Mouse (Mus musculus) cerebellum, postnatal 36 days (tissue): ENCODE results near the gene Auts2.

Experiments
- DNase-seq, 2 experiments: peaks; one replicate each; pipeline ENCODE4 v3.0.0; 2021 to 2022; ENCODE audit warnings: mixed read lengths in 2 of 2

Gene Auts2

DNA sequence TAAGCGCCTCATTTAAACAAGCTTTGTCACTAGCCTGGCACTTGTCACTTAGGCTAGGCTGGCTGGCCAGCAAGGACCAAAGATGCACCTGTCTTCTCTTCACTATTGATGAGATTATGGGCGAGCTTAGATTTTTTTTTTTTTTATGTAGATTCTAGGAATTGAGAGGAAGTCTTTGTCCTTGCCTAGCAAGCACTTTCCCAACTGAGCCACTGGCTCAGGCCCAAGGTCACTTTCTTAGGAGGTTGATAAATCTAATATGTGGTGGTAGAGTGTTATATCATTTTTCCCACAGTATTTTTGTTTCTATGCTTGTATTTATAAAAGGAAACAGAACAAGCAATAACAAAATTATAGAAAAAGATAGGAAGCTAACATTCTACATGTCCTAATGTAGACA is 571.2 kb downstream of the Auts2 start:
- no peak for DNase-seq

DNA sequence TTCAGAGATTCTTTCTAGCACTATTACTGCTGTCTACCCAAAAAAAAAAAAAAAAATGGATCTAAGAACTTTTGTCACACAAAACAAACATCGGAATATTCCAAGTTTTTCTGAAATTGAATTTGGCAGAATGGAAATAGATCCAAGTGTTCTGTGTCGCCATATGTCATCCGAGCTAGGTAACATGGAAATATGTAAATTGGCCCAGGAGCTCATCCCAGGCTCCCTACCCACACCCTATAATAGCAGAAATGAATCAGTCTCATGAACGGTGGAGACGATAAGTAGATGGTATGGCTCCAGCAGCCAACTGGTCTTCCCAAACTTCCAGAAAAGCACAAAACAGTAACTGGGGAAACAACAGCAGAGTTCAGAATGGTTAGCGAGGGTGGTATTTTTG is 577.6 kb downstream of the Auts2 start:
- no peak for DNase-seq

DNA sequence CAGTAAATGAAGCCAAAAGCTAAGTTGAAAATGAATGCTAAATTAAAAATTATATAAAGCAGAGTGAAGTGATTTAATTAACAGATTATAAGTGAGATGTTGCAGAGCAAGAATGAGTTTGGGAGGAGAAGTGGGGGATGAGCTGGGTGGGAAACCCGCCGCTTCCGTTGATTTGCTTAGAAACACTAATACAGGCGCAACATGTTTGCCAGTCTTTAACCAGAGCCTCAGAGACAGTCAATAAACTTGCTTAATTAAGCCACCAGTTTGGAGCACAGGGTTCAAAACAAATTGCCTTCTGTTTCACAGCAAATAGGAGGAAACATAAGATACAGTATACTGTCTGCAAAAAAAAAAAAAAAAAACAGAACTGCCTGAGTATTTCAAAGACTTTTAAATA is 579.6 kb downstream of the Auts2 start:
- no peak for DNase-seq

DNA sequence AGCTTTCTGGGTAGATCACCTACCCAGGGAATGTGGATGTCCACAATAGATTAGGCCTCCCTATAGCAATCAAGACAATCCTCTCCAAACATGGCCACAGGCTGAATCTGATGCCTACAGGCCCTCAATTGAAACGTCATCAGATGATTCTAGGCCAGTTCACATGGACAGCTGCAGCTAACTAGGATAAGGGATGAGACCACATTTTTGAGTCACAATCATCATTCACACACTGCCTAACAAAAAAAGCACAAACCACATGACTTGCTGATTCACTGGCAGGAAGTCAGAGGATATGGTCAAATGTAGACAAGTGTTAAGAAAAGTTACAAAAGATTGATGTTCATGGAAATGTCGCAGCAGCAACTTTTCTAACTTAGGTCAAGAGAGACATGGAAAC is 581.3 kb downstream of the Auts2 start:
- no peak for DNase-seq

DNA sequence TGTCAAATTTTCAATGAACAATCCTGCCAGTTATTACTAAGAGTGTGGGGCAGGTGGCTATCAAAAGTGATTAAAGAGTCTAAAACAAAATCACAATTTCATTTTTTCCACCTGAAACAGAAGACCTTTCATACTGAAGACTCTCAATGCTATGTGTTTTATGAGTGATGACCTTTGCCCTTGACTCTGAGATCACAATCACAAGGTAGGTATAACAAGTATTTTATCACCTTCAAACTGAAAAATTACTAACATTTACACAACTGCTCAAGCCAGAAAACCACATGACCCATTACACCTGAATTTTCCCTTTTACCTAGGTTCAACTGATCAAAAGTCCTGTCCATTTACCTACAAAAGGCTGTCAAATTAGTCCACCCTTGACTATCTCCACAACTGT is 582.7 kb downstream of the Auts2 start:
- DNase-seq: no peak

DNA sequence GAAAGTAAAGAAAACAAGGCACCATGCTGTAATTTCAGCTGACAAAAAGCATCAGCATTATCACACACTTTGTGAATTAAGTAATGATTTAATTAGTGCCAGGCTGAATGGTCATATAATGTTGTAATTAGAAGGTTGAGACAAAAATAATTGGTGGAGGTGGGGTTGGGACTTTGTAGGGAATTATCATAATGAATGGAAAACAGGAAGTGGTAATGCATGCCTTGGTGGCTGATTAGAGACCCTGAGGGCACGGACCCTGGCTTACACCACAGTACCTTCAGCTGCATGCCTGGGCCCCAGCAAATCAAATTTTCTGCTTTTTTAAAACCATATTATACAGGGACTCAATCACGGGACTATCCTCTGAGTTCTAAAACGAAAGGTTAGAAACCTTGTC is 586.1 kb downstream of the Auts2 start:
- no peak for DNase-seq

DNA sequence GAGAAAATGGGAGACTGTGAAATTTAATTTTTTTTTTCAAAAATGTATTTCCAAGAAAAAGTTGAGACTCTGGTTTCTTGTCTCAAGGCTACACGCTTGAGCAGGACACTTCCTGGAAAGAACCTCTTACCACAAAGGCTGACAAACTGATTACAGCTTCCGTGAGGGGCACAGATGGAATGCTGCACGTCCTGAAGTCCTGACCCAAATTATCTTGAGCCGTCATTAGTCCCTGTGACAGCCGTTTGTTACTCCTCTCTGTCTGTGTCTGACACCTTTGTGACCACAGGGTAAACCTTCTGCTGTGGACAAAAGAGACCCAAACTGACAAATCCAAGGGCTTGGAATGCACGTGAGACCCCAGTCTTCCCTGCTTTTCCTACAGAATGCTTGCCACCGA is 587.1 kb downstream of the Auts2 start:
- DNase-seq: no peak

DNA sequence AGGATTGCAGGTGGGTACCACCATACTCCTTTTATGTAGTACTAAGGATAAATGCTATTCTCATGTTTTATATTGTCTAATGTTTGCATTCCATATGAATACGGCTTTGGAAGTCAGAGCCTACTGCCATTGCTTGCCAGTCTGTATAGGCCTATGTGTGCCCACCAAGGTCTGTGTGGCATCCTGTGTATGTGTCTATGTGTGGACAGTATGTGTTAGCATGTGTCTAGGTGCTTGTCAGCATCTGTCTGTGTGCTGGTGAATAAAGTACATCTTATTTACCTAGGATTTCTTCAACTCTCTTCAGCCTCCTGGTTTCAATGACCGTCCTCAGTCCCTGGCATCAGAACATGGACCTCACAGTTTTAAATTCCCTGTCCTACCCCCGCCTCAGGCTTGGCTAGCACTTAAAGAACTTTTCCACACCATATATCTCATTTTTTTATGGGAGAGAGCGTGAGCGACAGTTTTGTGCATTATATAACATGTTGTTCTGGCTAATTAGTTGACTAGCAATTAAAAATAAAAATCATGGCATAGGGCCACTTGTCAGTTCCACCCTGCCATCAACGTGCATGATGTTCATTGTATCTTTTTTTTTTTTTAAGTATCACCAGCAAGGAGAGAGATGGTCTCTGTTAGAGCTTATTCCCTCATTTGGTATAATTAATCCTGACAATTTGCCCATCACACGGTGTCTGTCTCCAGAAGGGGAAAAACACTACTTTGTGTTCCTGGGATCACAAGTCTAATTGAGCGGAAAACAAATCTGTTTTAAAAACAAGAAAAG is 587.7 kb downstream of the Auts2 start:
- no peak for DNase-seq

DNA sequence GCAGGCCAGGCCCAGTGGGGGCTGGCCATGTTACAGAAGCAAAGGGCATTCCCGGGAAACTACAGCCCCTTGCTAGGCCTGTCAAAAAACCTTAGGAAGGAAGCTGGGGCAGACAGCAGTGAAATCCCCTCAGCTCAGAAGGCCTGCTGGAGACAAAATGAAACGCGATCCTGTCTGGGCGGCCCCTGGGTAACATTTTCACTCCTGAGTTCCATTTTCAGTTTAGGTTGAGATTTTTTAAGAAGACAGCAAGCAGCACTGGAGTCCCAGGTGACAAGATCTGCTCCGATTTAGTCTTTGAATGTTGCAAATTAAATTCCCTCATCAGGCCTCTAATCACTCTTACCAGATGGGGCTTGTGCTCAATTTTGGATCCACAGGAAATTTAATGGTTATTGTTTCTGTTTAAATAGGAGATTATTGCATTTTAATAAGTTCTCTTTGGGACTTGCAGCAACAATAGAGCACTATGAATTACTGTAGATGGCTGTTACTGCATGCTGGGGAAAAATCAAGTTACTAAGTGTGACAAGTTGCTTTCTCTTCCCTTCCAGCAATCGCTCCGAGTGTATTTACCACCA is 594.5 kb downstream of the Auts2 start:
- no peak for DNase-seq

DNA sequence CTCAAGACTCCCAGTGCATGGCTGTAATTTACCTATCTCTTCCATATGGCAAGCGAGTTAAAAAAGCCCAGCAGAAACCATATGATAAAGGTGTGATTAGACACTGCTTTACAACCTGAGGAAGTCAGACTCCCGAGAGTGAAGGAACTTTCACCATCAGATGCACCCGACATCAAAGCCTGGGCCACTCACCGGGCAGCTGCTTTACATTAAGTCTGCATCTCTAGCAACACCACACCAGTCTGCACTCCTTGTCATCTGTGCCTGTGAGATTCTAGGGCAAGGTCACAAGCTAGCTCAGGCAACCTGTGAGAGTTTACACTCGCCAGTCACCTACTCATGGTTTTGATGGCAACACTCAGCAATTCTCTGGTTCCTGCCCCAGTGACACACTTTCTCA is 596.3 kb downstream of the Auts2 start:
- no peak for DNase-seq

DNA sequence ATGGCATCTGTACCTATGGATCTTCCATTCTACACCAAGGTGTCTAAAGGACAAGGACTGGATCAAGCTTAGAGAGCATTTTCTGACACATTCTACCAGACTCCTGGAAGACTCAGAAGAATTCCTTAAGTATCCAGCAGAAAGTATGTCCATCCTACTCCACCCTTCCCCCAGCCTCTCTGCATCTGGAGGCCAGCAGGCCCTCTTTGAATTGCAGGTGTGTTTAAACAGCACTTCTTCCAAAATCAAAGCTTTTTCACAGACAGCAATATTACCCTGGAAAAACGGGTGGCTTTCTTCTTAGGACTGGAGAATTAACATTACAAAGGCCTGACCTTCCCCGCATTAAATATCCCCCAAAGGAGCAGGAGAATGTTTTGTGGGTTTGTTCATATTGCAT is 598.4 kb downstream of the Auts2 start:
- DNase-seq: no peak

DNA sequence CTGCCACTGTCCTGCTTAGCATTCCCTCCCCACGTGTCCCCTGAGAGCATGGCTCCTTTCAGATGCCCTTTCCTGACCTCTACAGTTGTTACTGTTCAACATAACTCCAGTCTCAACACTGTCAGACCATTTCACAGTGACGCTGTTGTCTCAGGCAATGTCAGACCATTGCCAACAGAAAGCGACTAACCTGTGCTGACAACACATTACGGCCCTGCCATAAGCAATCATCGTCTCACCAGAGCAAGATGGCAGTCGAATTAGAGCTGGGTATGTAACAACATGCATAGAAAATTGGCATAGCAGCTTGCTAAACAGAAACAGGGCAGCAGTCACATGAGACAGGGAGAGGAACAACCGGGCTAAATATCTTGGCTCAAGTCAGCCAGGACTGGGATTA is 614.4 kb downstream of the Auts2 start:
- DNase-seq: no peak

DNA sequence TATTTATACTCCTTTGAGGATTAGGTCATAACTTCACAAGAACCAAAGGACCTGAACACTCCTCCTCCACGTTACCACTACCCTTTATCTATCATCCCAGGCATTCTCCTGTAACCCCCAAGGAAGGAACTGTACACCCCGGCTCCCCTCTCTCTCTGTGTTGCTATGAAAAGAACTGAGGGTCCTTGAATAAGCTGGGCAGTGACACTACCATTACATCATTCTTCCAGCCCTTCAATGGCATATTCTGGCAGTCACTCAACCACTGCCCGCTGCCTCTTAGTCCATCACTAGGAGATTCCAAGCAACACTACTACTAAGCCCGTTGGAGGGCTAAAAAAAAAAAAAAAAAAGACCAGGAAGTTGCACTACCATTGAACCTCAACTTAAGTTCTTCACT is 620.4 kb downstream of the Auts2 start:
- no peak for DNase-seq

DNA sequence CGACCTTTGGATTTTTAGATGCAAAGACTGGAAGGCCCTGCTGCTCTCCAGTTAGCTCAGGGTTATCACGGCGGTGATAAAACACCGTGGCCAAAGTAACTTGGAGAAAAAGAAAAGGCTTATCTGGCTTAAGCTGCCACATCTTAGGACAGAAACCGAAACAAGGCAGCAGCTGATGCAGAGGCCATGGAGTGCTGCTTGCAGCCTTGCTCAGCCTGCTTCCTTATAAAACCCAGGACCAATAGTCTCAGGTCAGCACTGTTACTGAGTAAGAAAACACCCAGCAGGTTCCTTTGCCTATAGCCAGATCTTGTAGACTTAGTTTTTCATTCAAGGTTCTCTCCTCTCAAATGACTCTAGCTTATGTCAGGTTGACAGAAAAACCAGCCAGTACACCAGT is 621.0 kb downstream of the Auts2 start:
- no peak for DNase-seq

DNA sequence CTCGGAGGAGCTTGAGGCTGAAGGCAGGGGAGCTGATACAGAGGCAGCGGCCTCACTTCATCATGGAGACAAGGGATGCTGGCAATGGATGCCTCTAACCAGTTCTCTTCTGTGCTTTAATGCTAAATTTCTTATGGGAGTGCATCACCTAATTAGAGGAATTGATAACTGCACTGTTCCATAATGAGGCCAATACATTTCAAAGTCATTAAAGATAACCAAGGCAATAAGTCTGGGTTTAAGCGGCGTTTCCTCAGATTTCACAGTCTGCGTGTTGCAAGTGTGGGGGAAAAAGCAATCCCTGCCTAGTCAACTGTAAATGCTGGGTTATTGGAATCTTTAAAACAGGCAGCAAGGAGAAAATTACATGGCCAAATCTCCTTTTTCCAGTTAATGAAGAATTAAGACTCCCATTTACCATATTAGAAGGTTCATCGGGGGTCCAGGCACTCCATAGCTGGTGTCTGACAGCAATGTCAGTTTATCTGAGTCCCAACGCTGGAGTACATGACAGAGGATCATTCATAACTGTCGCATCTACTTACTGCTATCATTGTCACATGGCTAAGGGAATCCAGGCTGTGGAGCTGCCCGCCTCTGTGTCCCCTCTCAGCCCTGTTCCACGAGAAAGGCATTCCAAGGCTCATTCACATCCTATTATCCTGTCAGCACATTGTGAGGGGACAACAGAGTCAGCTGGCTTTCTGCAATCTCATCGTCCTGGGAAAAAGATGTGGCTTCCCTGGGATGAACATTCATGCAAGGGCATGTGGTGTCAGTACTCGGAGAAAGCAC is 623.0 kb downstream of the Auts2 start:
- no peak for DNase-seq

DNA sequence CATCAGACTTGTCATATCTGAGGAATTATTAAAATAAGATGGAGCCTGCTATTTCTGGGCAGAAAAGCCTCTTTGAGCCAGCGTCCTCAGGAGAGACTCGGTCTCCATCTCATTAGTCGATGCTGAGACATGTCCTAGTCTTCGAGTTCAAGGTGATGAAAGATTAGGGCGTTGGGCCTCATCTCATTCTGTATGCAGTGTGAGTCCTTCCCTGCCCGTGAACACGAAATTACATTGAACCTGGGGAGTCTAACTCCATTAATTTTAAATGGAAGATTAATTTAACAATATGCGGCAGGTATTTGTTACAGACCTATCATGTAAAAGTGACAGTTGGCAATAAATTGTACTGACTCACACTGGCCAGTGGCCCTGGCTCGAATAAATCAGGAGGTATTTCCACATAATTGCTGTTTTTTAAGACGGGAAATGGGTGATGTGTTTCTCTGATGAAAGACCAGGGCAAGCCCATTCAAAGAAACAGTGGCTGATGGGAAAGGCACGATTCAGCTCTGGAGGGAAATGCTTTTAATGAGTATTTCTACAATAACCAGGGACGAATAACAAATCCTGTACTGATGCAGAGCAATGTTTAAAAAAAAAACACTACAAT is 626.2 kb downstream of the Auts2 start:
- no peak for DNase-seq

DNA sequence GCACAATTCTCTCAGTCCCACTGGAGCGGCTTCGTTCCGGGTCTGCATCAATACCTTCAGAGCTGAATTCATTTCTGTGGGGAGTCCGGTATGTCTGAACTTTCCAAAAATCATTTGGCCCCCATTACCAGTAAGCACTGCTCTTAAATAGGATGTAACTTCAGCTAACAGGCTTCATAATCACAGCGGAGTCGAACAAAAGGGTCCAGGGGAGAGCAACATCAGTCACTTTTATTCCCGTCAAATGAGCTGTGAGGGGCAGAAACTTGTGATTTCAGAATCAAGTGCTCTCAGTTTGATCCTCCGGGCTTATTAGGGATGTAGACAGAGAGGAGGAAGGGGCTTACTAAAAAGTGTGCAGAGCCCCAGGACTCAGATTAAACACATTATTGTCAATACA is 629.6 kb downstream of the Auts2 start:
- no peak for DNase-seq

DNA sequence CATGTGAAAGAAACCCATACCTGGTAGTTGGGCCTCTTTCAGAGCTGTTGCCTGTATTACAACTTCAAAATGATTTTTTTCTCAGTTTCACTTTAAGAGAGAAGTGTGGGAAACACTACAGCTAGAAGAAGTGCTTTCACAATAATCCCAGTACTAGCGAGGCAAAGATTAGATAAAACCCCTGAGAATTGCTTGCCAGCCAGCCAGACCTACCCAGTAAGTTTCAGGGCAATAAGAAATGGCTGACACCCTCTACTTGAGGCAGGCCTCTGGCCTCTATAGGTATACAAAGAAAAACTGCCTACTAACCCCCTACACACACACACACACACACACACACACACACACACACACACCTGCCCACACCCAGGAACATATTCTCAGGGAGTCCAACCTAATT is 630.2 kb downstream of the Auts2 start:
- DNase-seq: no peak

DNA sequence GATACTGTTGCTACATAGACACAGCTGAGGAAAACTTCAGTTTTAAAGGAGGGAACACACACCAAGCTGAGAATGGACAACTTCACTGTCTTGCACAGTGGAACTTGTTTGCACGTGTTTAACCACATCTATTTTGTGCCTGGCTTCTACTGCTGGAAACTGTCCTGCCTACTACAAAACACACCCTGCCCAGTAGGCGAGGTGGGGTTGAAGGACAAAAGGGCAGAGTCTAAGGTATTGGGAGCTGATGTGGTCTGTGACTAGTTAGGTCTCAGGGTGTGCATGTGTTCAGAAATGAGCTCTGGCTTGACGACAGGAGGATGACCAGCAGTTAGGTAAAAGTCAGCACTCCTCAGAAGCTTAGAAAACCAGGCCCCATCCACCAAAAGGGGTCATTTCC is 636.8 kb downstream of the Auts2 start:
- no peak for DNase-seq

DNA sequence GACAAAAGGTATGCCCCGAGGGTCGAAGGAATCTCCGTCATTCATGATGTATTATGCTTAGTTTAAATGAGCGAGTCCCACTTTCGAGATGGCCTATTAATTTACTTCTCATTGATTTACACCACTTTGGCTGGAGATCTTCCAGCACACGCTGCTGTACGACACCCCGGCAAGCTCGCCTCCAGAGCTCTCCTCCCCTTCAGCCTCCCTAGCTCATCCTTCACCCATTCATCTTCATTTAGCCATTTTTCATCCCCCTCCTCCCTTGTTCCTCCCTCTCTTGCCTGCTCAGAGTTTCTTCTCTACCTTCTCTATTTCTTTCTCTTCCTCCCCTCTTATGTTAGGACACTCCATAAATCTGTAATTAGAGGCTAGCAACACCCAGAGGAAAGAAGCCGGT is 638.7 kb downstream of the Auts2 start:
- no peak for DNase-seq

DNA sequence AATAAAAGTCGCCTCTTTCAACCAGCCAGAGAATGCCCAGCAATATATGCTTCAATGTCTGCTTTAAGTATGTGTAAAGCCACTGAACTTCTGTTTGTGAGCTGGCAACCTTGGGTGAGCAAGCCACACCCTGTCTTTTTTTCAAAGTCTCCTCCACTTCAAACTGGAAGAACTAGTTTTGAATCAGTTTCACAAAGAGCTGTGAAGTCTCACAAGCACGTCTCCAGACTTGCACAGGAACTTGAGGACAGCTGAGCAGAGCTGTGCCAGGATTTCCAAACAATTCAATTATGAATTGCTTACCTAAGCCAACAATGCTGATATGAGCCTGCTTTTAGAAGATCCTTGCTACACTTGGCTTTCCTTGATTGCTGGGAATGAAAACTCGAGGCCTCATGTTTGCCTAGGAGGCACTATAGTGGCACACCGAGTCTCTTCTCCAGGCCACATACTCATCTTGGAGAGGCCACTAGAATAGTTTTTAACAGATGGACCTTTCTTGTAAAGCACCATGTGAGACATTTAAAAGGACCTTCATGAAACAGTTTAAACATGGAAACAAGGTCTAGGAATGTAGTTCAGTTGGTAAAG is 645.0 kb downstream of the Auts2 start:
- no peak for DNase-seq

DNA sequence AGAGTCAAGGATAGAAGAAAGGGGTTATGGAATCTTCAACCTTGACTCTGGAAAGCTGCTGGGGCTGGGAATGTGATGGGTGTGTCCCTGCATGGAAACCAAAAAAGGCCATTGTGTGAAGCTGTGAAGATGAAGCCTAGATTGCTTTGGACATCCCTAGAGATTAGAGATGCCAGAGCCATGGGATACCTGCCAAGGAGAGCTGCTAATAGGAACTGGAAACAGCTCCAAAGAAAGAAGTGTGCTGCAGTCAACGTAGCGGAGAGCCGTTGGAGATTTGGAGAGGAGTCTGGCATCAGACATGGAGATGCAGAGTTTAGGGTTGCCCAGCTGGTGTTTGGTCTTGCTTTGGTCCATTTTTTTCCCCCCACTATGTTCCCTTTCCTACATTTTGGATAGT is 656.5 kb downstream of the Auts2 start:
- DNase-seq: peak; percentile 14 to 27

DNA sequence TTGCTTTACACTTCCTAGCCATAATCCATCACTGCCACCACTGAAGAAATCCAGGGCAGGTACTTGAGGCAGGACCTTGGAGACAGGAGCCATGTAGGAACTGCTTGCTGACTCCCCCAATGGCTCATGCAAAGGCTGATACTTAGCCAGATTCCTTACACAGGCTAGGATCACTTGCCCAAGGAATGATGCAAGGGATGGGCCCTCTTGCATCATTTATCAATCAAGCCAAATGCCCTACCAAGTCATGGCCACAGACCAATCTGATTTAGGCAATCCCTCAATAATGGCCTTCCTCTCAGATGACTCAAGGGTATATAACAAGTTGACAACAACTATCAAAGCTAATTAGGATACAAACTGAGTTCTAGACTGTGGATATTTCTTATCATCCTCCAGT is 666.6 kb downstream of the Auts2 start:
- no peak for DNase-seq
